Mouse (Mus musculus) macrophage (primary cell): Measurements from ENCODE around the gene Camk2d. TPM values are rescaled to one million over a fixed set of nuclear protein-coding genes. Genes with fewer than 3 reads are reported as not detected.

Experiments
- H3K27ac ChIP-seq: fragments of 350-480 bp; formaldehyde crosslinking; 2 replicates; pipeline ENCODE4 v1.9.0; 2021
- H3K36me3 ChIP-seq: fragments of 350-480 bp; formaldehyde crosslinking; 2 replicates; pipeline ENCODE4 v1.9.0; 2021; ENCODE audit errors: inconsistent target
- H3K4me3 ChIP-seq: fragments of 350-480 bp; formaldehyde crosslinking; 2 replicates; pipeline ENCODE4 v1.9.0; 2021; ENCODE audit errors: inconsistent target
- H3K79me2 ChIP-seq: fragments of 350-480 bp; formaldehyde crosslinking; 2 replicates; pipeline ENCODE4 v1.9.0; 2021; ENCODE audit errors: inconsistent target
- WGBS: methylation state at CpG from one replicate; pipeline ENCODE4 v1.1.7; 2026; ENCODE audit warnings: inconsistent platforms; ENCODE audit not compliant: missing documents; 5-methylcytosine and 5-hydroxymethylcytosine counted together
- polyA plus RNA-seq: library from polyadenylated mRNA; stranded (reverse); fragments of 250-400 nt; gene quantifications from 3 replicates; pipeline ENCODE4 v1.2.4, GENCODE M21; 2018; ENCODE audit warnings: inconsistent platforms
- total RNA-seq, 78 experiments: library from RNA; depleted of rRNA; stranded (reverse); fragments of 250-400 nt; gene quantifications; 1 replicate in 9 of 78; 2 replicates in 24 of 78; 3 replicates in 43 of 78; 4 replicates in 2 of 78; pipeline ENCODE4 v1.2.4; 2018; ENCODE audit warnings: inconsistent platforms in 56 of 78

Camk2d gene
- total RNA-seq (2018; cell fraction: chromatin; rRNA removed) = 1,000 to 10,000 TPM in 2 of 26 experiments, 100 to 1,000 TPM in 24; 279 to 1,204 (median 350) TPM
- total RNA-seq (2018; cell fraction: cytosol; rRNA removed) = 100 to 1,000 TPM in 2 of 26 experiments, 10 to 100 TPM in 24; 62.6 to 103 (median 86.1) TPM
- total RNA-seq (2018; cell fraction: nucleus; rRNA removed) = 1,000 to 10,000 TPM in 1 of 26 experiments, 100 to 1,000 TPM in 25; 170 to 1,142 (median 219) TPM
- polyA plus RNA-seq = 34.7 to 93.5 TPM (median 69.7 TPM) in 3 replicates

- peak within 1 kb of the TSS; percentile 82 for H3K27ac ChIP-seq
- H3K4me3 ChIP-seq = peak within 1 kb of the TSS; percentile 47
- peaks cover 7% of the 10 kb centered on the region; the same call in 1 of the 2 replicates for H3K36me3 ChIP-seq
- H3K79me2 ChIP-seq = peaks cover 36% of the 10 kb centered on the region
- 2% methylated on average over 15 of the region's 16 CpGs for WGBS
Observed at GRCm38 (mm10) chr3:126596086-126596485, at the start of gene Camk2d. Gene Camk2d, plus strand, starts transcription at chr3:126596302.

GRCm38 (mm10) chr3:126547941-126548340, 48.2 kb upstream of the Camk2d start:
- Histone ChIP-seq H3K4me3 (no peak overlapping the region), H3K36me3 (no peaks in the 10 kb centered on the region), H3K79me2 (no peaks in the 10 kb centered on the region), H3K27ac (no peak overlapping the region)

GRCm38 (mm10) chr3:126563646-126564045, 32.5 kb upstream of the Camk2d start:
- Histone ChIP-seq H3K4me3 (no peak overlapping the region), H3K36me3 (no peaks in the 10 kb centered on the region), H3K79me2 (no peaks in the 10 kb centered on the region), H3K27ac (no peak overlapping the region)
- 81% methylated on average over 2 of the region's 2 CpGs for WGBS

- Histone ChIP-seq H3K79me2 (no peaks in the 10 kb centered on the region), H3K36me3 (no peaks in the 10 kb centered on the region), H3K4me3 (no peak overlapping the region), H3K27ac (no peak overlapping the region)
- WGBS = 90% methylated on average over 1 of the region's 1 CpGs
Observed at GRCm38 (mm10) chr3:126570628-126571027, 25.5 kb upstream of the Camk2d start.

- no peak overlapping the region for H3K4me3 ChIP-seq
- 15% methylated on average over 5 of the region's 5 CpGs for WGBS
Observed at GRCm38 (mm10) chr3:126572915-126573314, 23.2 kb upstream of the Camk2d start.

GRCm38 (mm10) chr3:126575927-126576326, 20.2 kb upstream of the Camk2d start:
- Histone ChIP-seq H3K36me3 (no peaks in the 10 kb centered on the region), H3K79me2 (no peaks in the 10 kb centered on the region), H3K4me3 (no peak overlapping the region), H3K27ac (no peak overlapping the region)
- WGBS = 78% methylated on average over 2 of the region's 2 CpGs

More at GRCm38 (mm10) chr3:126572915-126573314, 23.2 kb upstream of the Camk2d start:
- no peaks in the 10 kb centered on the region for H3K36me3 ChIP-seq
- H3K27ac ChIP-seq = no peak overlapping the region
- H3K79me2 ChIP-seq = no peaks in the 10 kb centered on the region

- 96% methylated on average over 3 of the region's 3 CpGs for WGBS
- no peak overlapping the region for H3K27ac ChIP-seq
- H3K36me3 ChIP-seq = no peaks in the 10 kb centered on the region
- no peaks in the 10 kb centered on the region for H3K79me2 ChIP-seq
- no peak overlapping the region for H3K4me3 ChIP-seq
Observed at GRCm38 (mm10) chr3:126586134-126586533, 10.0 kb upstream of the Camk2d start.

GRCm38 (mm10) chr3:126587477-126587876, 8.6 kb upstream of the Camk2d start:
- 20% methylated on average over 3 of the region's 3 CpGs for WGBS
- Histone ChIP-seq H3K79me2 (no peaks in the 10 kb centered on the region), H3K4me3 (no peak overlapping the region), H3K36me3 (no peaks in the 10 kb centered on the region), H3K27ac (no peak overlapping the region)

- WGBS = 96% methylated on average over 7 of the region's 7 CpGs
- no peak overlapping the region for H3K27ac ChIP-seq
Observed at GRCm38 (mm10) chr3:126589556-126589955, 6.5 kb upstream of the Camk2d start.

GRCm38 (mm10) chr3:126595456-126595855, 646 bp upstream of the Camk2d start:
- Histone ChIP-seq H3K4me3 (no peak overlapping the region), H3K27ac (peak overlapping the region; percentile 82), H3K36me3 (0 out of 2 replicates have a peak, but pooled peaks cover under 1% of the 10 kb centered on the region), H3K79me2 (peaks cover 29% of the 10 kb centered on the region)
- 62% methylated on average over 4 of the region's 4 CpGs for WGBS

More at GRCm38 (mm10) chr3:126589556-126589955, 6.5 kb upstream of the Camk2d start:
- H3K36me3 ChIP-seq = no peaks in the 10 kb centered on the region
- no peaks in the 10 kb centered on the region for H3K79me2 ChIP-seq
- H3K4me3 ChIP-seq = no peak overlapping the region

GRCm38 (mm10) chr3:126596491-126597160, 524 bp downstream of the Camk2d start:
- Histone ChIP-seq H3K79me2 (peaks cover 41% of the 10 kb centered on the region), H3K36me3 (peaks cover 10% of the 10 kb centered on the region; the same call in 1 of the 2 replicates), H3K27ac (peak overlapping the region; percentile 82), H3K4me3 (peak overlapping the region; percentile 47)
- WGBS = 0% methylated on average over 68 of the region's 69 CpGs

GRCm38 (mm10) chr3:126597161-126597595, 1.1 kb downstream of the Camk2d start:
- Histone ChIP-seq H3K36me3 (peaks cover 10% of the 10 kb centered on the region; the same call in 1 of the 2 replicates), H3K79me2 (peaks cover 47% of the 10 kb centered on the region), H3K4me3 (peak overlapping the region; percentile 97), H3K27ac (peak overlapping the region; percentile 88)
- under 1% methylated on average over 38 of the region's 51 CpGs for WGBS

GRCm38 (mm10) chr3:126597596-126598328, 1.7 kb downstream of the Camk2d start:
- H3K27ac ChIP-seq = peak overlapping the region; percentile 88
- WGBS = under 1% methylated on average over 29 of the region's 29 CpGs
- peaks cover 53% of the 10 kb centered on the region for H3K79me2 ChIP-seq
- H3K36me3 ChIP-seq = peaks cover 10% of the 10 kb centered on the region; the same call in 1 of the 2 replicates
- peak overlapping the region; percentile 97 for H3K4me3 ChIP-seq

- Histone ChIP-seq H3K79me2 (peaks cover 58% of the 10 kb centered on the region), H3K4me3 (peak overlapping the region; percentile 97), H3K36me3 (peaks cover 10% of the 10 kb centered on the region; the same call in 1 of the 2 replicates), H3K27ac (peak overlapping the region; percentile 88)
- WGBS = 8% methylated on average over 5 of the region's 5 CpGs
Observed at GRCm38 (mm10) chr3:126598329-126598676, 2.2 kb downstream of the Camk2d start.
